Mouse (Mus musculus): Measurements from ENCODE around the gene Kdm4a.
A peak's percentile ranks its signal among the peaks of the same experiment; 100 is the strongest.

The Kdm4a gene

GRCm38 (mm10) chr4:118154889-118155288 lies 25.0 kb downstream of the Kdm4a start:
- no peak for DNase-seq

DNA sequence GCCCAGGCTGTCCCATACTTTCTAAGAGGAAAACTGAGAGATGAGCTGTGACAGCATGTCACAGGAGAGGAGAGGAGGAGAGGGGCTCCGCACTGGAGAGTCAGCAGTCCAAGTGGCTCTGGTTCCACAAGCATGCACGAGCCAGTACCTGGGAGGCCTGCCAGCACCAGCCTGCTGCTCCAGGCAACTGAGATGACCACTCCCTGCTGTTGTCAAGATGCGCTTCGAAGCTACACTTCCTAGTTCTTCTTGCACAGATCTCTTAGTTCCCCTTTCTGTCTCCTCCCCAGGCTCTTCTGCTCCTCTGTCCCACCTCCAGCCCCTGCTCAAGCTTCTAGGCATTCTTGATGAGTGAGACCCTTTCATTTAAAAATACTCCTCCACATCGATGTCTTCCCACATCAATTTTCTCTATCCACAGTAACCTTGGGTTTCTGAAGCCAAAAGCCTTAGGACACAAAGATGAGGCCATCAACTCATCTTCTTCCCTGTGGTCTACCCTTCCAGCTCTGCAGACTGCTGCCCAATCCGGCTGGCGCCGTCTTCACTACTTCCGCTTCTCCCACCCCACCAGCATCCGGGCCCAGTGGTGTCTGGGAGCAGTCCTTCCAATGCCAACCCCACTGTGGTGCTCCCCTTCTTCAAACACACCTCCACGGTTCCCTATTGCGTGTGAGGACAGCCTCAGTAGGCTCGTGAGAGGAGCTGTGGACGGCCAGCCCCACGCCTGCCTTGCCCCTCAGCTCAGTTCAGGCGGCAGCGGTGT lies 27.6 kb downstream of the Kdm4a start:
- DNase-seq, result peak; percentile 85

GRCm38 (mm10) chr4:118150804-118151203 lies 29.0 kb downstream of the Kdm4a start:
- DNase-seq, result no peak

DNA sequence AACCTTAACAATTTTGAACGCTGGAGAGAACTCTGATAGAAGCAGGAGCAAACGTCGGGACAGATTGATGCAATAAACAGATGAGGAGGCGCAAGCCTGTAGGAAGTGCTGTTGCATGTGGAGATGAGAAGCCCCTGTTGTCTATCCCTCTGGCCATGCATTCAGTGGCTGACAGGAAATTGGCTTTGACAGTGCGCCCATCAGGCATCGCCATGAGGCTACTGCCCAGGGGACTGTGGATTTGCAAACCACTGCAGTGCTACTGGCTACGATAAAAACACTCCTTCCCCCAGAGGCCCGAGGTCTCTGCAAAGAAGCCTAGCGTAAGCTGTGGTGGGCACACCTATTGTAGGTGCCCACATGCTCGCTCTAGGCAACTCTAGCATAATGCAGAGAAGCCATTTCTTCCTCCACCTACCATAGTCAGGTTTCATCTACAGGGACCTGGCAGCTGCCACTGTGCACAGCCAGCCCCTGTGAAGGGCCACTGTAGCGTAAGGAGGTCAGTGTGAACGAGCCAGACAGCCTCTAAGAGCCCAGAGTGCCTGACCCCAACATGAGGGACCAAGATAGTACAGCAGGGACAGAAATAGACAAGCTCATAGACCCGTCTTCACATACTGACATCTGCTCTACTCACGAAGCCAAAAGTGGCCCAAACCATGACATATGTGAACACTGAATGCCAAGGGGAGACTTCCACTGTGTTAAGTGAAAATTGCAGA lies 29.7 kb downstream of the Kdm4a start:
- peak; percentile 77 for DNase-seq

DNA sequence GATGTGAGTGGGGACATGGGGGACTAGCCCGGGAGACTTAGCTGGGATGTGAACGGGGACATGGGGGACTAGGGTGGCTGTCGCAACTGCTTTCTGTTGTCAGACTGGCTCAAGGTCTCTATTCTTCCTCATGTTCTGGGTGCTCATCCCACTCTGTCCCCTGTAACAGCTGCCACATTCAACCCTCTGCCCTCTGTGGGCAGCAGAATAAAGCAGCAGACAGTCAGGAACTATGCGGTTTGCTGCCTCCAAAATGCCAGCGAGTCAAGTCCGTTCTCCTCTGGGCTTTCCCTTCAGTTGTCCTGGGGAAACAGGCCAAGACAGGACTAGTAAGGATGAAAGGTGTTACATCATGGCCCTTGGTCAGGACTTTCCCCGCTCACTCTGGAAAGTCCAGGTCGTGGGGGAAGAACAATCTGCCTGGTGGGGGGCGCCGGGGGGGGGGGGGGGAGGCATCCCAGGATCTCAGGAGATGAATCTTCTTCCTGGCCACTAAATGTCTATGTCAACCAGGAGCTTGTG lies 30.7 kb downstream of the Kdm4a start:
- DNase-seq, result no peak

GRCm38 (mm10) chr4:118148317-118148687 lies 31.5 kb downstream of the Kdm4a start:
- no peak for DNase-seq

DNA sequence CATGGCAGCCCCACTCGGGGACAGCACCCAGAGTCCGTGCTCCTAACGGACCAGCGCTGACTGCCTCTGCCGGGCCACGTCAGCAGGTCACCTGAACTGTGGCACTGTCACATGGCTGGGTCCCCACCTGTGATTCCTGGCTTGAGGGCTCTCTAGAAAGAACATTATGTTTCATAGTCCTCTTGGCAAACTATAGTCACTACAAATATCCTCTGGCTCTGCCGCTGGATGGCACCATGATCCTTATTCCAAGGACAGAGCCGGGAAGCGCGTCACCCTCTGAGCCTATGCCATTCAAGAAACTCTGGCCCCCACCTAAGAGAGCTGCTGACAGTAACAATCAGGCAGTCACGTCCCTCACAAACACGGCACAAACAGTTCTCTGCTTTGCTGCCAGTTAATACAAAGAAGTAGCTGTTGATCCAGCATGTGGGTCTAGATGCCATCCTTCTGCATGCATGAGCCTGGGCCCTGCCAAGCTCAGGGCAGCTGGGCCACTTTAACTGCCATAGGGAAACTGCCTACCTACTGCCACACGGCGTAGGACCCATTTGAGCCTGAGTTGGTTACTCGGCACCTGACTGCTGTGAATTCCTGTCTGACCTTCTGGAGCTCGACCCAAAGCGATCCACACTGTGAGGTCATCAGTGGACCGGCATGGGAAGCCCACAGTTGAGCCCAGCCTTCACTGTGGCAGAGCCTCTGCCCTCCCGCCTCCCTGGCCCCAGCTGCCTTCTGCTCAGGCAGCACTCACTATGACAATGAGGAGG lies 32.1 kb downstream of the Kdm4a start:
- DNase-seq, result no peak

- no peak for DNase-seq
These were observed 32.8 kb downstream of the Kdm4a start for GRCm38 (mm10) chr4:118147090-118147489.

GRCm38 (mm10) chr4:118144324-118144723 lies 35.5 kb downstream of the Kdm4a start:
- no peak for DNase-seq

GRCm38 (mm10) chr4:118143679-118144078 lies 36.2 kb downstream of the Kdm4a start:
- no peak for DNase-seq

GRCm38 (mm10) chr4:118141511-118141910 lies 38.3 kb downstream of the Kdm4a start:
- DNase-seq, result no peak

- DNase-seq, result peak; percentile 82
These were observed 41.0 kb downstream of the Kdm4a start for GRCm38 (mm10) chr4:118138891-118139290.

DNA sequence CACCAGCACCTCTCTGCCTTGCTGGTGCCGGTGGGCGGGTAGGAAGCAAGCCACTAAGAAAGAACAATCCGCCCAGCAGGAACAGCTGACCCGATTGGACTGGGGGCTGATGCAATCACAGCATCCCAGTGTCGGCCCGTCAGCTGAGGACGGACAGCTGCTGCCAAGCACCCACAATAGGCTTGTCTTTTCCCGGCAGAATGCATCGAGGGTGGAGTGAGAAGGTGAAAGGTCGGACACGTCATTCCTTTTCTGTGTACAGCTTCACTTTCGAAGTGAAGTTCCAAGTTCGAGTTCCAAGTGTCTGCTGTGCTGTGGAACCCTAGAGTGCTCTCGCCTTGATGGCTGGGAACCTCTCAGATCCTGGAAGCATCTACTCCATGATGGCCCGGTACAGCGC lies 42.0 kb downstream of the Kdm4a start:
- no peak for DNase-seq

GRCm38 (mm10) chr4:118137311-118137710 lies 42.5 kb downstream of the Kdm4a start:
- DNase-seq, result no peak

DNA sequence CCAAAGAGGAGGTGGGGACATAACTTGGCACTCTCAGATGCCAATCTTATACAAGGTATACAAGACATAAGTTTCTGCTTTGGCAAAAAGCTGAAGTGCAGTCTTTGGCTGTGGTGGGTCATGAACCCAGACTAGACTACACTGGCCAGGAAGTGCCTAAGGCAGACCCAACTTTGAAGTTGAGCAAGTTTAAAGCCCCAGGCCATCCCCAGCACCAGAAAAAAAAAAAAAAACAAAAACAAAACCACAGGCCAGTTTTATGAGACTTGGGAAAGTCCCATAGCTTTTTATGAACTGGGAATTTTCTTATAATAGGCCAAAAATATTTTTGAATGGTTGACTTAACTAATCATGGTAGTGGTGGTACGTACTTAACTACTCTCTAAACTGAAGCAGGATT lies 44.4 kb downstream of the Kdm4a start:
- no peak for DNase-seq

- peak; percentile 97 for DNase-seq
These were observed 45.1 kb downstream of the Kdm4a start, which contains the start of gene St3gal3 for GRCm38 (mm10) chr4:118134485-118135365. Gene St3gal3, minus strand, starts transcription at chr4:118134914.

GRCm38 (mm10) chr4:118131329-118131728 lies 48.5 kb downstream of the Kdm4a start:
- DNase-seq, result no peak

DNA sequence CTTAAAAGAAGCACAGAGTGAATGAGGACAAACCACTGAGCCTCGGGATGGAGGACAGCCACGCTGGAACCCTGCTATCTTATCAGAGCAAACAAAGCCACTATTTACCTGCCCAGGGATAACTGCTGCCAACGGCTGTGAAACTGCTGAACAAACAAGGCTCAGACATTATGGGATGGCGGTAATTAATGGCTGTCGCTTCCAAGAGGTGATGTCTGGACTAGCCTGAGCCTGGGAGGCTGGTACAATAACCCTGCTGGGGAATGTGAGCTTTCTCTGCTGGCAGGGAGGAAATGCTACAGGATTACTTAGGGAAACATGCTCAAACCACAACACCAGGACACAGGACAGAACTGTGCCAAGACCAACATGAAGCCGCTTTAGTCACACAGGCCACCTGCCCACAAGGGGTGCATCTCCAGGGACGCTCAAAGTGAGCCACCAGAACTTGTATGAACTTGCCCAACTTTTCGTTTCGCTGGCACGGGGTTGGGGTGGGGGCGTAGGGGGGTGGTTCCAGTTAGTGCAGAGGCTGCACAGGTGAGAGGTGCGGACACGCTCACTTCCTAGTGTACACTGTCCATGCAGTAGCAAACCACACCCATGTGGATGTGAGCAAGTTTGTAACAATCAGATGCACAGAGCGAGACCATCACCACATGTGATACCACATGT lies 56.7 kb downstream of the Kdm4a start:
- no peak for DNase-seq

DNA sequence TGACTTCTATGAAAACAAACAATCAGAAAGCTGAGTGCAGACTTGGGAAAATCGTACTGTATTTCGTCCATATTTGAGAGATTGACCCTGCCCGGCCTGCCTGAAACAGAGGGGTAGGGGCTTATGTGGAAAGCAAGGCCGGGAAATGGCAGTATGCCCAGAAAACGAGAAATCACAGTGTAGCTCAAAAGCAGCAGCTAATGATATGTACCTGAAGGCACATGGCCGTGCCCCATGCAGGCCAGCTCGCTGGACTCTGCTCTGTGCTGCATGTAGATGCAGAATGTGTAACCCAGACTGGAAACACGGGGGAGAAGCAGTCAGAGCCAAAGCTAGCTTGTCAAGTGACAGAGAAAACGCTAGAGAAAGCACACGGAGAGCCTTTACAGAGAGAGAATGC lies 57.8 kb downstream of the Kdm4a start:
- no peak for DNase-seq

- no peak for DNase-seq
These were observed 62.3 kb downstream of the Kdm4a start for GRCm38 (mm10) chr4:118117565-118117964.

- DNase-seq, result no peak
These were observed 63.7 kb downstream of the Kdm4a start for GRCm38 (mm10) chr4:118116098-118116497.

- no peak for DNase-seq
These were observed 64.7 kb downstream of the Kdm4a start for GRCm38 (mm10) chr4:118115132-118115531.

All from cerebellum, adult 8-10 months (tissue).